Mouse (Mus musculus) subcutaneous adipose tissue, adult 2 months (tissue): ENCODE measurements around the gene Dgkz. TPM values are rescaled to one million over a fixed set of nuclear protein-coding genes. Genes with fewer than 3 reads are reported as not detected.

Experiments
- polyA plus RNA-seq: library from polyadenylated mRNA; depleted of rRNA; stranded (reverse); fragments of >200 nt; gene quantifications from 2 replicates; pipeline ENCODE4 v1.2.3, GENCODE M21; 2012; ENCODE audit warnings: low replicate concordance; rRNA removed

The Dgkz gene
- polyA plus RNA-seq, result 118 and 164 TPM in 2 replicates

DNA sequence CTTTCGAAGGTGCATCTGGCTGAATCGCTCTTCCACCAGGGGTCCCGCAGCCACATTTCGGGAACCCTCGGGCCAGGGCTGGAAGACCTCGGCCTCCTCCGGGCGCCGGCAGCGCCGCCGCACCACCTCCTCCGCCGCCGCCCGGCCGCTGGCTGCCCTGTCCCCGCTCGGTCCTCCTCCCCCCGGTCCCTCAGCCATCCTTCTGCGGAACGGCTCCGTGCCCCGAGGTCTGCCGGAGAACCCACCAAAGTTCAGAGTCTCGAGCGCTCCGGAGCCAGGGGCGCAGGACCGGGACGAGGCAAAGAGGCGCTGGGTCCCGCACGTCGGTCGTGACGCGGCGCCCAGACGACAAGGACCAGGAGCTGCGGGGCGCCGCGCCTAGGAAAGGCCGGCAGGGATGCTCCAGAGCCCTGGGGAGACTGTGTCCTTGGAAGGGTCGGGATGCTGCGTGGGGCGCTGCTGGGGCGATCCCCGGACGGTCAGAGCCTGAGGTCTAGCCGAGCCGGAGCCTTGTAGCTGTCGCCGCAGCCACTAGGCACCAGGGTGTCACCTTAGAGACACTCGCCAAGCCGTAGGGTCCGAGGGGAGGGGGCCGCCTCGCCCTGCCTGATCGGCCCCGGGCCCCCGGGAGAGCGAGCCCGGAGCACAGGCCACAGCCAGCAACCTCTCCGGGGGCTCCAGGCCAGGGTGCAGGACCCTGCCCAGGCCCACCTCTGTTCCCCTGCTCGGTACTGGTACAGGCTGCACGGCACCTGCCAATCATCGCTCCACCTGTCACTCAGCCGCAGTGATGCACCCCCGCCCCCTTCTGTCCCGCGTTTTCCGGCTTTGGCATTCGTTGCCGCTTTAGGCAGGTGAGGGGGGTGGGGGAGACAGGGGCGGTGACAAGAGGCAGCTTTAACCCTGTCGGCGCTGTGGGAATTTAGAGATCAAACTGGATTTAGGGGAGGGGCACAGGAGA, at the start of gene Dgkz:
TSS of gene Dgkz (minus strand) at position 284 of the 961 bp plus-strand sequence.

GRCm38 (mm10) chr2:92024274-92024672, 48.6 kb upstream of the Dgkz start, which contains the start of gene Creb3l1:
Gene Creb3l1, minus strand, starts transcription at chr2:92024502.

GRCm38 (mm10) chr2:91945483-91945882, 30.2 kb downstream of the Dgkz start, which contains the start of gene Gm9821:
Gene Gm9821, plus strand, starts transcription at chr2:91945703.

GRCm38 (mm10) chr2:91932160-91932711, 43.4 kb downstream of the Dgkz start, which contains the start of gene Mdk:
Gene Mdk, minus strand, starts transcription at chr2:91932297.

GRCm38 (mm10) chr2:91926949-91927348, 48.7 kb downstream of the Dgkz start, which contains the start of gene Chrm4:
Gene Chrm4, plus strand, starts transcription at chr2:91927249.

Other genes with a start within 250 kb of the Dgkz start
- gene Ambra1, start 245.7 kb downstream of the Dgkz start, polyA plus RNA-seq, result 18.6 and 26.7 TPM in 2 replicates
- 0.23 TPM in 2 replicates for gene Chrm4, start 48.6 kb downstream of the Dgkz start, polyA plus RNA-seq
- gene Mdk, start 43.6 kb downstream of the Dgkz start, polyA plus RNA-seq, result 8.8 and 254 TPM in 2 replicates
- 0.08 TPM in 1 of 2 replicates, not detected in the other for gene Gm9821, start 30.2 kb downstream of the Dgkz start, polyA plus RNA-seq
- gene Creb3l1, start 48.6 kb upstream of the Dgkz start, polyA plus RNA-seq, result 4.7 and 26.1 TPM in 2 replicates
- gene Phf21a, start 117.3 kb upstream of the Dgkz start, polyA plus RNA-seq, result 34.3 and 62.8 TPM in 2 replicates